Mouse (Mus musculus): Measurements from ENCODE around the gene Prkca. TPM values are rescaled to one million over a fixed set of nuclear protein-coding genes. Genes with fewer than 3 reads are reported as not detected.
"Not testable (repeated sequence)": the region's sequence is repeated elsewhere in the genome, so short reads cannot be mapped to it uniquely, and the experiment has no call there.

The Prkca gene
- polyA plus RNA-seq, 1 experiment from 2014 or later, result 8.5 TPM

DNA sequence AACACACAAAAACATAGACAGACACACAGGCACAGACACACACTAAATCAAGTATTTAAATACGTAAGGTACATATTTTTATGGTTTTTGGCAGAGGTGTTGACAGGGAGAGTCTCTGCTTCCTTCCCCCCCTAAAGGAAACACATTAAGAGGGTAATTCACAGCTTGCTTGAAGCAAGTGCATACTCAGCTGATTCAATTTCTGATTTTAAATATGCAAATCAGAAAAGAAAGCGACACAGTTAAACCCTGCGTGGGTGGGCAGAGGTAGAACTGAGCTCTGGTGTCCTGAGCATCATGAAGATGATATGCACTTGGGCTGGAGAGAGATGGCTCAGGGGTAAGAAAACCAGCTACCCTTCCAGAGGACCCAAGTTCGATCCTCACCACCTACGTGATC is 248.9 kb downstream of the Prkca start:
- H3K4me1 ChIP-seq, result no peaks in the 10 kb centered on the region
- H3K4me3 ChIP-seq, result no peak overlapping the region
- H3K36me3 ChIP-seq, result no peaks in the 10 kb centered on the region
- ATAC-seq (ENCODE audit: low FRiP score, low read depth), result no peak
- no peaks in the 10 kb centered on the region for H3K9me3 ChIP-seq
- WGBS, result 94% methylated on average over 5 of the region's 5 CpGs
- H3K27me3 ChIP-seq (replicated peaks), result no peaks in the 10 kb centered on the region
- H3K4me2 ChIP-seq (replicated peaks), result no peak overlapping the region
- no peak overlapping the region for H3K9ac ChIP-seq
- no peak overlapping the region for H3K27ac ChIP-seq

DNA sequence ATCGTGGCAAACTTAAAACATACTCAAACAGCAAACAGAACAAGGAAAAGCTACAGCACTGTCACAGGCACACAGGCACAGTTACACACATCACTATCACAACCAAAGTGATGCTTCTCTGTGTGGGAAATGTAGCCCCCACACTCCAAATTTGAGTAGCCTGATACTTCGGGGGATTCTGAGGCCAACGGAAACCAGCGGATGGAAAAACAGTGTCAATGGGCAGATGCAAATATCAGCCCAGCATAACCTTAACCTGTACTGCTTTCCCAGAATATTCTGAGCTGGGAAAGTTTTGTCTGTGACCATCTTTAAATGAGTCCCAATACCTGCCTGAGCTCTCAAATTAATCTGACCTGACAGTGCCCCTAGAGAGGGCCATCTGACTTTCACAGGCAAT is 250.5 kb downstream of the Prkca start:
- H3K4me1 ChIP-seq, result no peaks in the 10 kb centered on the region
- no peaks in the 10 kb centered on the region for H3K36me3 ChIP-seq
- no peaks in the 10 kb centered on the region for H3K9me3 ChIP-seq
- no peak overlapping the region for H3K27ac ChIP-seq
- WGBS, result 92% methylated on average over 4 of the region's 4 CpGs
- H3K4me2 ChIP-seq (replicated peaks), result no peak overlapping the region
- H3K27me3 ChIP-seq (replicated peaks), result no peaks in the 10 kb centered on the region
- no peak overlapping the region for H3K4me3 ChIP-seq
- no peak overlapping the region for H3K9ac ChIP-seq
- ATAC-seq (ENCODE audit: low FRiP score, low read depth), result no peak

DNA sequence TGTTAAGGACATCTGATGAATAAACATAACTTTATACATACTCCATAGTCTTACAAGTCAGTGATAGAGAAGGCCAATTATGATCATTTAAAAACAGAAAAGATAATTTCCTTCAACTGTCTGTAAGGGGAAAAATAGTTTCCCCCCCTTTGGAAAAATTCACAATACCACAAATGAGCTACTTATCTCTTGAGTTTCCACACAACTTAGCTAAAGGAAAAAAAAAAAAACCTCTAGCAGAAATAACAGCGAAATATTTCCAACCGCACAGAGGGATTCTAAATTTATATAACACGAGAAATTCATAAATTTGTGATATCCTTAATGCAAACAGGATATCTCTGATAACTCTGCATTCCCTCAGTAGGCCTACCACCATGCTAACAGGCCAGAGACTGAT is 252.5 kb downstream of the Prkca start:
- Histone ChIP-seq H3K27ac (no peak overlapping the region), H3K36me3 (no peaks in the 10 kb centered on the region), H3K9ac (no peak overlapping the region), H3K4me2 (replicated peaks) (no peak overlapping the region), H3K9me3 (no peaks in the 10 kb centered on the region), H3K4me3 (no peak overlapping the region), H3K4me1 (no peaks in the 10 kb centered on the region), H3K27me3 (replicated peaks) (no peaks in the 10 kb centered on the region)
- 91% methylated on average over 3 of the region's 3 CpGs for WGBS
- ATAC-seq (ENCODE audit: low FRiP score, low read depth), result no peak

DNA sequence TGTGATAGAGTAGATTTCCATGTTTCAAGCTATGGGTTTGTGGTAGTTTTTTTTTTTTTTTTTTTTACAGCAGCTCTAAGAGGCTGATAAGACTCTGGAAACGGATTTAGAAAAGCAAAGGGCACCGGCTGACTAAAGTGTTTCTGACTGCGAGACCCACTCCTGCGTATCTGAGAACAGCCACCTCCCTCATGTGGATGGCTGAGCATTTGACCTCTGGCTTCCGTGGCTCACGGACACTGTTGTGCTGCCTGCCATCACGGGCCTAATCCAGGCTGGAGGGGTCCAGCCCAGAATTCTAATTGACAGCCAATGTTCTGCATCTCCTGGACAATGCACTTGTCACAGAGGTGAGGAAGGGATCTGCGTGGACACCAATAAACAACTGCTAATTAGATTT is 253.0 kb downstream of the Prkca start:
- no peak for ATAC-seq (ENCODE audit: low FRiP score, low read depth)

DNA sequence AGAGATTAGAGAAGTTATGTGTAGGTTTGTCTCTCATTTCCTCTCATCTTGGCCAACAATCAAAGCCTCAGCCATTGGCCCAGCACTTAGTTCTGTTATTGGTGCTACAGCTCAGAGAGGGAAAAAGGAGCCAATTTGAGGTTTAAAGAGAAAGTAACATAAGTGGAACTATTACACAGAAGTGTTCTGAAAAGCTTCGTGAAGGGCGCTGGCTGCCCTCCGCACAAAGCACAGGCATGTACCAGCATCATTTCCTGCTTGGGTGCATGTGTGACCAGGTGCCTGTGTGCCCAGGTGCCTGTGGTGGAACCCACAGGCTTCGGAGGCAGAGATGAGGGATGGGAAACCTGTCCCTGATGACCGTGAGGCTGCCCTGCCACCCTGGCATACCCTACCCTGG is 255.7 kb downstream of the Prkca start:
- Histone ChIP-seq H3K27me3 (replicated peaks) (no peaks in the 10 kb centered on the region), H3K27ac (no peak overlapping the region), H3K4me2 (replicated peaks) (no peak overlapping the region), H3K9ac (no peak overlapping the region), H3K4me3 (no peak overlapping the region), H3K36me3 (no peaks in the 10 kb centered on the region), H3K4me1 (no peaks in the 10 kb centered on the region), H3K9me3 (no peaks in the 10 kb centered on the region)
- ATAC-seq (ENCODE audit: low FRiP score, low read depth), result no peak
- 92% methylated on average over 5 of the region's 5 CpGs for WGBS

More for the DNA sequence above, 253.0 kb downstream of the Prkca start:
- Histone ChIP-seq H3K9me3 (no peaks in the 10 kb centered on the region), H3K4me2 (replicated peaks) (no peak overlapping the region), H3K9ac (no peak overlapping the region), H3K27ac (no peak overlapping the region), H3K4me1 (no peaks in the 10 kb centered on the region), H3K4me3 (no peak overlapping the region), H3K27me3 (replicated peaks) (no peaks in the 10 kb centered on the region), H3K36me3 (no peaks in the 10 kb centered on the region)
- WGBS, result 73% methylated on average over 8 of the region's 8 CpGs

DNA sequence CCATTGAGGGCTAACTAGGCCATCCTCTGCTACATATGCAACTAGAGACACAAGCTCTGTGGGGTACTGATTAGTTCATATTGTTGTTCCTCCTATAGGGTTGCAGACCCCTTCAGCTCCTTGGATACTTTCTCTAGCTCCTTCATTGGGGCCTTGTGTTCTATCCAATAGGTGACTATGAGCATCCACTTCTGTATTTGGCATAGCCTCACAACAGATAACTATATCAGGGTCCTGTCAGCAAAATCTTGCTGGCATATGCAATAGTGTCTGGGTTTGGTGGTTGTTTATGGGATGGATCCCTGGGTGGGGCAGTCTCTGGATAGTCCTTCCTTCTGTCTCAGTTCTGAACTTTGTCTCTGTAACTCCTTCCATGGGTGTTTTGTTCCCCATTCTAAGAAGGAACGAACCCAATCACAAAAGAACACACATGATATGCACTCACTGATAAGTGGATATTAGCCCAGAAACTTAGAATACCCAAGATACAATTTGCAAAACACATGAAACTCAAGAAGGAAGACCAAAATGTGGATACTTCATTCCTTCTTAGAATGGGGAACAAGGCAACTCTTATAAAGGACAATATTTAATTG is 256.5 kb downstream of the Prkca start:
- H3K4me2 ChIP-seq (replicated peaks); ATAC-seq (ENCODE audit: low FRiP score, low read depth); H3K27me3 ChIP-seq (replicated peaks); H3K4me1 ChIP-seq; H3K36me3 ChIP-seq; H3K9ac ChIP-seq; H3K4me3 ChIP-seq; H3K9me3 ChIP-seq; H3K27ac ChIP-seq: not testable (repeated sequence)
- 88% methylated on average over 1 of the region's 1 CpGs for WGBS

DNA sequence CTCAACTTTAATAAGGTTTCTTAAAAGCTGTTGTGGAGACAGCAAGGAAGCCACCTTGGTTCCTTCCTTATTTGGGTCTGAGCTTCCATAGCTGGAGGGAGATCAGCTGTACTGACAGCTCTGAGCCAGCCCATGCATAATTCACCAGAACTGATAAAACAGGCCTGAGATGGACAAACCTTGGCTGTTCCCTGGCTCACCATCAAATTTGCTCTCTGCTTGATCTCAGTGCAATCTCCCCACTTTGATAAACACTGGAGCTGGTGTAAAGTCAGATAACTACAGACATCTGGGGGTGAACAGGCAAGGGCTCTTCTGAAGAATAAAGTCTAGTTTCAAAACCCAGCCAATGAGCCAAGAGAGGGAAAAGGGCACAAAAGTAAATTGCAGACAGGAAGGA is 261.1 kb downstream of the Prkca start:
- H3K4me2 ChIP-seq (replicated peaks), result no peak overlapping the region
- no peaks in the 10 kb centered on the region for H3K36me3 ChIP-seq
- no peaks in the 10 kb centered on the region for H3K27me3 ChIP-seq (replicated peaks)
- H3K27ac ChIP-seq, result no peak overlapping the region
- no peak overlapping the region for H3K4me3 ChIP-seq
- H3K9me3 ChIP-seq, result no peaks in the 10 kb centered on the region
- H3K9ac ChIP-seq, result no peak overlapping the region
- no peak for ATAC-seq (ENCODE audit: low FRiP score, low read depth)
- H3K4me1 ChIP-seq, result no peaks in the 10 kb centered on the region

DNA sequence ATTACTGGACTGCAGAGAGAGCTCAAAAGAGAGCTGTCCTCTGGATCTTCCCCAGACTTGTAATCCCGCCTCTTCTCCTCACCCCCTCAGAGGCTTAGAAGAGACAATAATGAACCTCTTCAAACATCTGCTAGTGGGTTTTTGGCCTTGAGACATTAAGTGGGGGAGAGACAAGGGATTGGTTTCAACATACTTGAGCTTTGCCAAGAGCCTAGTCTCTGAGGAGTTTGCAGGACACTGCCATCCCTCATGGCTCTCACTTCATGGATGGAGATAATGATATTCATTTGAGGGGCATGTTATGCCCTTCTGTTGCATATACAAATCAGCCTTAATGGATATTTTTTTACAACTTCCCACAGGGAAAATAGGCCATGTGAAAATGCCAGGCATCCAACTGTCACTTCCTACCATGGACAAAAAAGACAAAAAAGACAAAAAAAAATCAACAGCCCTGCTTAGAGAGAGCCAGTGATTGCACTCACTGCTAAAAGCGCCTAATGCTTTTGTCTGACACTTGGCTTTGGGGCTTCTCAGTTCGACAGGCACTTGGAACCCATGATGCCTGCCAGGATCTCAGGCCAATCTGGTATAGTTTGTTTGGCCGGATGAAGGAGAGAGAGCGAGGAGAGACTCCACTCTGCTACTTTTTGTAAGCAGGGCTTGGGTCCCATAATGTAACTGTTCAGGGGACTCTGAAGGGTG is 263.6 kb downstream of the Prkca start:
- no peak overlapping the region for H3K4me3 ChIP-seq
- H3K27ac ChIP-seq, result no peak overlapping the region
- no peak overlapping the region for H3K4me2 ChIP-seq (replicated peaks)
- 88% methylated on average over 5 of the region's 5 CpGs for WGBS
- H3K9ac ChIP-seq, result no peak overlapping the region
- H3K4me1 ChIP-seq, result no peaks in the 10 kb centered on the region
- no peaks in the 10 kb centered on the region for H3K36me3 ChIP-seq
- H3K27me3 ChIP-seq (replicated peaks), result no peaks in the 10 kb centered on the region
- ATAC-seq (ENCODE audit: low FRiP score, low read depth), result no peak
- H3K9me3 ChIP-seq, result no peaks in the 10 kb centered on the region

DNA sequence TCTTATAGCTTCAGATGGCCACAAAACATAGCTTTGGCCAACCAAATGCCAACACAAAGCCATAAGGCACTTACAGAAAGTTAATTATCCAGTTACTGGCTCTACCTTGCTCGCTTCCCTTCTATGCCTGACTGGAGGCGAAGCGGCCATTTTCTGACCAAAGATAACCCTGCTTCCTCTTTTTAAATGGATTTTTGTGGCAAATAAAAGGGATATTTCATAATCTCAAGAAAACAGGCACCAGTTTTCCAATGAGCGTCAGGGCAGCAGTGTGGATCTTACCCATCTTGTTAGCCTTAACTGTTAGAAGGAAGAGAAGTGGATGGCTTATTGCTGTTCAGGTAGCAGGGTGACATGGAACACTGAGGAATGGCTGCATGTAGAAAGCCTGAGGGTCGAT is 264.3 kb downstream of the Prkca start:
- no peak overlapping the region for H3K27ac ChIP-seq
- 95% methylated on average over 5 of the region's 5 CpGs for WGBS
- ATAC-seq (ENCODE audit: low FRiP score, low read depth), result no peak
- H3K9ac ChIP-seq, result no peak overlapping the region
- H3K27me3 ChIP-seq (replicated peaks), result no peaks in the 10 kb centered on the region
- H3K36me3 ChIP-seq, result no peaks in the 10 kb centered on the region
- H3K4me3 ChIP-seq, result no peak overlapping the region
- H3K9me3 ChIP-seq, result no peaks in the 10 kb centered on the region
- no peak overlapping the region for H3K4me2 ChIP-seq (replicated peaks)
- no peaks in the 10 kb centered on the region for H3K4me1 ChIP-seq

DNA sequence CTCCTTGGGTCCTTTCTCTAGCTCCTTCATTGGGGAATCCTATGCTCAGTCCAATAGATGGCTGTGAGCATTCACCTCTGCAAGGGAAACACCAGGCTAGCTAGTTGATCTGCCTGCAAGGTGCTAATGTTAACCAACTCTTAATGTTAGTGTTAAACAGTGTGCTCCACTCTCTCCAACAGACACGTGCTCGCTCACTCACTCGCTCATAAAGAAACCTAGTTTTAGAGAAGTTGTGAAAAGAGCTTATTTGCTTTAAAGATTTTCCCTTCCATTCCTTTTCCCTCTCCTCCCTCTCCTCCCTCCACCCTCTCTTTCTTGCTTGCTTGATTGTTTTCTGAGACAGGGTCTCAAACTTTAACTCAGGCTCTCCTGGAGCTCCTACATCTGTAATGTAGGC is 266.2 kb downstream of the Prkca start:
- H3K27ac ChIP-seq, result no peak overlapping the region
- H3K27me3 ChIP-seq (replicated peaks), result no peaks in the 10 kb centered on the region
- no peak overlapping the region for H3K9ac ChIP-seq
- 94% methylated on average over 3 of the region's 3 CpGs for WGBS
- H3K4me3 ChIP-seq, result no peak overlapping the region
- no peak for ATAC-seq (ENCODE audit: low FRiP score, low read depth)
- H3K9me3 ChIP-seq, result no peaks in the 10 kb centered on the region
- H3K4me2 ChIP-seq (replicated peaks), result no peak overlapping the region
- no peaks in the 10 kb centered on the region for H3K36me3 ChIP-seq
- H3K4me1 ChIP-seq, result no peaks in the 10 kb centered on the region

DNA sequence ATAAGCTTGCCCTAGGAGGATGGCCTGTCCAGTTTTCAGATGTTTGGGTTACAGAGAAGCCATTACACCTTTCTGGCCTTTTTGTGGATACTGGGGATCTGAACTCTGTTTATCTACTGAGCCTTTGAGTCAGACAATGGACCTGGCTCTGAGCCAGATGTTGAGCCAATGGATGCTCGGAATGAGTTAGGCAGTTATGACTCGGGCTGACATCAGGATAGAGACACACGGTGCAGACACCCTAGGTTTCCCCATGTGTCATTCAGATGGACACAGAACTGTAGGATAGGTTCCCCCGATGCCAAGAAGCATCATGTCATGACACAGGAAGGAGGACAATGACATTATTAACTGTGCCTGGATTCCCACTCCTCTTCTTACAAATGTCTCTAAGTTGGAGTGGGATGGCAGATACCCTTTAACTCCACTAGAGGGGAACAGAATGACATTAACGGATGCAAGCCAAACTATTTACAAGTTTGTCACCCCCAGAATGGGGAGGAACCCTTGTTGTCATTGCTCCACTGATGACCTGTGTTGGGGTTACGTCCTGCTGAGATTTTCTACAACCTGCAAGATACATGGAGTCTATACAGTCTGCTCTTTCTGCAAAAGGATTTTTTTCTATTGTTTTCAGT is 271.0 kb downstream of the Prkca start:
- WGBS, result 81% methylated on average over 6 of the region's 6 CpGs
- H3K9ac ChIP-seq, result no peak overlapping the region
- ATAC-seq (ENCODE audit: low FRiP score, low read depth), result no peak

DNA sequence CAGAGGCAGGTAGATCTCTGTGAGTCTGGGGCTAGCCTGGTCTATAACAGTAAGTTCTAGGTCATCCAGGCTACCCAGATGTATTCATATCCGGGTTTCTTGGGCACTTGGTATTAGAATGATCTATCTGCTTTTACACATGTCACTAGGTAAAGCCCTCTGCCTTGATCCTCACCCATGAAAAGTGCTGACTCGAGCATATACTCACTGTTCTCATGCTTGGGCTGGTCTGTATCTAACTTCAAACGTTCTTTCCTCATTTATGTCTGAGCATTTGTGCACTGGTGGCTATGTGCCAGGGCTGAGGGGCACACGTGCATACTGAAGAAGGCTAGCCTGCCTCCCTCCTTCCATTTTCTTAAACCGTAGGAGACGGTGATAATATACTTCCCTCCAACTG is 272.5 kb downstream of the Prkca start:
- WGBS, result 77% methylated on average over 6 of the region's 6 CpGs
- Histone ChIP-seq H3K36me3 (no peaks in the 10 kb centered on the region), H3K4me3 (no peak overlapping the region), H3K4me1 (no peaks in the 10 kb centered on the region), H3K27me3 (replicated peaks) (no peaks in the 10 kb centered on the region), H3K27ac (no peak overlapping the region), H3K9ac (no peak overlapping the region), H3K9me3 (no peaks in the 10 kb centered on the region), H3K4me2 (replicated peaks) (no peak overlapping the region)
- ATAC-seq (ENCODE audit: low FRiP score, low read depth), result no peak

More for the DNA sequence above, 271.0 kb downstream of the Prkca start:
- Histone ChIP-seq H3K27me3 (replicated peaks) (no peaks in the 10 kb centered on the region), H3K9me3 (no peaks in the 10 kb centered on the region), H3K27ac (no peak overlapping the region), H3K36me3 (no peaks in the 10 kb centered on the region), H3K4me1 (no peaks in the 10 kb centered on the region), H3K4me2 (replicated peaks) (no peak overlapping the region), H3K4me3 (no peak overlapping the region)

DNA sequence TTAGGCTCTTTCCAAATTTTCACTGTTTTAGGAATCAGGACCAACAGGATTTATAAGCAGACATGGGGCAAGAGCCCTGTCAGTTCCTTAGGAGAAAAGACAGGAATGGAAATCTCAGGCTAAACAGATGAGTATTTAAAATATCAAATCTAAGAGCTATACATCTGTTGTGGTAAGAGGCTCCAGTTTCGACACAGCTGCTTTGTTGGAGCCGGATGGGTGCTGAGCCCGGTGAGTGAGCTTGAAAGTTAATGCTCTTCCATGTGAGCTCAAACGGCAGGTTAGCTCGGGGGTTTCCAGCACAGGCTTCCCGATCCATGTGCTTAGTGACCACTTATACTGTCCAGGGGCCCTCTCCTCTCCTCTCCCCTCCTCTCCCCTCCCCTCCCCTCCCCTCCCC is 273.7 kb downstream of the Prkca start:
- no peak overlapping the region for H3K9ac ChIP-seq
- H3K9me3 ChIP-seq, result no peaks in the 10 kb centered on the region
- ATAC-seq (ENCODE audit: low FRiP score, low read depth), result no peak
- H3K4me3 ChIP-seq, result no peak overlapping the region
- no peaks in the 10 kb centered on the region for H3K36me3 ChIP-seq
- H3K27me3 ChIP-seq (replicated peaks), result no peaks in the 10 kb centered on the region
- 70% methylated on average over 6 of the region's 6 CpGs for WGBS
- H3K4me2 ChIP-seq (replicated peaks), result no peak overlapping the region
- no peaks in the 10 kb centered on the region for H3K4me1 ChIP-seq
- H3K27ac ChIP-seq, result no peak overlapping the region

All from neural tube, embryonic 12.5 days (tissue).